8 mouse cellular contexts compared by ENCODE assay signal in the genomic region with DNA sequence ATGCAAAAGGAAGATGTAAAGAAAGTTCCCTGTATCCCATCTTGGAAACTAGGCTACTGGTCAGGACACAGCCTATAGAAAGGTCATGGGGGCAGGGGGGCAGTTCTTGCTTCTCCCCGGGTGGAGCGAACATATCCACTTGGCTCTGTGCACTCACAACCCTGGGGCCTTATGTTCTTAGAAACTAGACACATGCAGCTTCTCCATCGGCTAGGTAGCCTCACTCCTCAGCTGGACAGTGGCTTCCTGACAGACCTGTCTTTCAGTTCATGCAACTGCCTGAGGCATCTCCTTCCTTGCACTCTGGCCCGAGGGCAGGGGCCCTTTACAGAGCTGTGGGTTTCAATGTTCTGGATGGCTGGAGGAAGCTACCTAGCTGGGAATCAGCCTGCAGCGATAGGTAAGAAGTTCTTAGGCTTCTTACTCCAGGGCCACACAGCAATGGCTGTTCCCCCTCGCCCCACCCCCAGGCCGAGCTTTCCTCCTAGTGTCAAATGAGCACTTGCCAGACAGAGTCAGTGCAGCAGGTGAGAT. TPM values are rescaled to one million over a fixed set of nuclear protein-coding genes. Genes with fewer than 3 reads are reported as not detected.
DNase-seq lines count a peak whose midpoint lies in the region; ATAC-seq and TF ChIP-seq lines count a peak whose summit lies in the region.
"Had no signal": no experiment of that assay in that cellular context is flagged by ENCODE, and none has a peak within 500 bp of the region (broad histone marks: within the 10 kb centered on the region; RNA-seq: fewer than 3 reads in every experiment).

No protein-coding gene starts in this region.

- peak overlapping the region; percentile 37; the same call in 1 of the 2 replicates for H3K9ac ChIP-seq in neural tube, embryonic 11.5 days (ENCODE audit: low read length)
- H3K9ac ChIP-seq in forebrain, postnatal 0 days, result peak overlapping the region; percentile 69
- H3K9ac ChIP-seq in liver, embryonic 12.5 days, result peak overlapping the region; percentile 60

- H3K27ac ChIP-seq in neural tube, embryonic 11.5 days (ENCODE audit: low read depth, low read length), result no peak overlapping the region
- H3K27ac ChIP-seq in forebrain, postnatal 0 days (ENCODE audit: low read depth, low read length), result peak overlapping the region; percentile 88
- peak overlapping the region; percentile 87 for H3K27ac ChIP-seq in liver, embryonic 12.5 days

- H3K36me3 ChIP-seq in neural tube, embryonic 11.5 days (ENCODE audit: control insufficient read depth, insufficient read depth, low read length), result no peaks in the 10 kb centered on the region; the same call in 1 of the 2 replicates
- H3K36me3 ChIP-seq in forebrain, postnatal 0 days (ENCODE audit: insufficient read depth), result no peaks in the 10 kb centered on the region
- peaks cover 3% of the 10 kb centered on the region; the same call in 1 of the 2 replicates for H3K36me3 ChIP-seq in liver, embryonic 12.5 days

- no peak for TF ChIP-seq CTCF in forebrain, postnatal 0 days (IDR thresholded peaks at IDR 0.05; ENCODE audit: low read depth)

- H3K9me3 ChIP-seq in neural tube, embryonic 11.5 days (ENCODE audit: control insufficient read depth, low read length), result no peaks in the 10 kb centered on the region
- no peaks in the 10 kb centered on the region for H3K9me3 ChIP-seq in forebrain, postnatal 0 days (ENCODE audit: low read length)
- no peaks in the 10 kb centered on the region for H3K9me3 ChIP-seq in liver, embryonic 12.5 days (replicated peaks)

- H3K4me3 ChIP-seq in neural tube, embryonic 11.5 days (ENCODE audit: low read depth, low read length), result peak overlapping the region; percentile 96; the same call in 1 of the 2 replicates
- no peak overlapping the region for H3K4me3 ChIP-seq in forebrain, postnatal 0 days (ENCODE audit: low read depth, low read length)
- peak overlapping the region; percentile 94 for H3K4me3 ChIP-seq in liver, embryonic 12.5 days

- no peak for DNase-seq in neural tube, embryonic 11.5 days (ENCODE audit: low spot score)
- DNase-seq in neural tube, embryonic 10.5 days (ENCODE audit: extremely low spot score, low spot score), result no peak
- no peak for DNase-seq in forebrain, postnatal 0 days
- no peak for DNase-seq in gastrocnemius, adult 8-10 months (ENCODE audit: low spot score in 2 of 2)
- DNase-seq in right cerebral cortex, postnatal 25 days, result no peak
- no peak for DNase-seq in left cerebral cortex, postnatal 10 days (ENCODE audit: extremely low spot score in 1 of 2, low spot score in 2 of 2)

- intact Hi-C loops in left cerebral cortex, postnatal 10 days (cut with DNase I), result no loop called here

- H3K27me3 ChIP-seq in neural tube, embryonic 11.5 days (ENCODE audit: control insufficient read depth, insufficient read depth, low read length), result no peaks in the 10 kb centered on the region
- H3K27me3 ChIP-seq in forebrain, postnatal 0 days (ENCODE audit: insufficient read depth, low read length), result no peaks in the 10 kb centered on the region
- no peaks in the 10 kb centered on the region; the same call in 1 of the 2 replicates for H3K27me3 ChIP-seq in liver, embryonic 12.5 days (replicated peaks)
- H3K27me3 ChIP-seq: Patski had no signal

- WGBS in neural tube, embryonic 11.5 days, result 58% methylated on average over 7 of the region's 7 CpGs
- 64% methylated on average over 7 of the region's 7 CpGs for WGBS in forebrain, postnatal 0 days
- 69% methylated on average over 7 of the region's 7 CpGs for WGBS in liver, embryonic 12.5 days (ENCODE audit: insufficient replicate concordance)

- H3K4me1 ChIP-seq in neural tube, embryonic 11.5 days (ENCODE audit: control insufficient read depth, insufficient read depth, low read length), result peaks cover 28% of the 10 kb centered on the region
- peaks cover 16% of the 10 kb centered on the region for H3K4me1 ChIP-seq in forebrain, postnatal 0 days (ENCODE audit: insufficient read depth)
- peaks cover 66% of the 10 kb centered on the region for H3K4me1 ChIP-seq in liver, embryonic 12.5 days

- no peak for ATAC-seq in neural tube, embryonic 11.5 days (ENCODE audit: insufficient read depth, low FRiP score, low TSS enrichment)
- no peak for ATAC-seq in forebrain, postnatal 0 days
- ATAC-seq in liver, embryonic 12.5 days, result no peak

- peak overlapping the region; percentile 50 for H3K4me2 ChIP-seq in neural tube, embryonic 11.5 days (ENCODE audit: low read depth)
- H3K4me2 ChIP-seq in forebrain, postnatal 0 days (ENCODE audit: low read depth), result peak overlapping the region; percentile 63
- H3K4me2 ChIP-seq in liver, embryonic 12.5 days, result peak overlapping the region; percentile 99

RNA-seq across cellular contexts. Expression of a gene that starts 1.1 kb away (rescaled TPM):
- polyA plus RNA-seq in neural tube, embryonic 11.5 days (2014; fragmentation: Nextera tagmentation; extraction: Ambion mirVana), result 61.0 and 65.0 TPM in 2 replicates
- total RNA-seq in forebrain, postnatal 0 days (2014; rRNA removed), result 114 and 163 TPM in 2 replicates
- polyA plus RNA-seq in forebrain, postnatal 0 days (2015; fragmentation: Nextera tagmentation; extraction: Ambion mirVana), result 65.0 and 67.9 TPM in 2 replicates
- 13.0 and 15.6 TPM in 2 replicates for polyA plus RNA-seq in liver, embryonic 12.5 days (2016; fragmentation: Nextera tagmentation; extraction: Ambion mirVana)
- 1 to 10 TPM; 2.6 to 5.2 (median 3.4) TPM for total RNA-seq in gastrocnemius, adult 8-10 months (2022)
- 100 to 1,000 TPM; 319 to 338 TPM for total RNA-seq in left cerebral cortex, postnatal 10 days (2021)

RNA-seq across cellular contexts. Expression of a gene that starts 42.8 kb away (rescaled TPM):
- polyA plus RNA-seq in neural tube, embryonic 11.5 days (2014; fragmentation: Nextera tagmentation; extraction: Ambion mirVana), result 35.4 and 37.5 TPM in 2 replicates
- total RNA-seq in forebrain, postnatal 0 days (2014; rRNA removed), result 39.4 and 53.7 TPM in 2 replicates
- 19.2 and 23.0 TPM in 2 replicates for polyA plus RNA-seq in forebrain, postnatal 0 days (2015; fragmentation: Nextera tagmentation; extraction: Ambion mirVana)
- 7.4 and 8.3 TPM in 2 replicates for polyA plus RNA-seq in liver, embryonic 12.5 days (2016; fragmentation: Nextera tagmentation; extraction: Ambion mirVana)
- total RNA-seq in gastrocnemius, adult 8-10 months (2022), result 1 to 10 TPM; 2.0 to 2.9 (median 2.4) TPM
- total RNA-seq in left cerebral cortex, postnatal 10 days (2021), result 10 to 100 TPM; 18.7 to 25.8 TPM

RNA-seq across cellular contexts. Expression of a gene that starts 52.2 kb away (rescaled TPM):
- polyA plus RNA-seq in neural tube, embryonic 11.5 days (2014; fragmentation: Nextera tagmentation; extraction: Ambion mirVana), result 18.3 and 18.4 TPM in 2 replicates
- total RNA-seq in forebrain, postnatal 0 days (2014; rRNA removed), result 30.6 TPM in 2 replicates
- 19.0 and 27.1 TPM in 2 replicates for polyA plus RNA-seq in forebrain, postnatal 0 days (2015; fragmentation: Nextera tagmentation; extraction: Ambion mirVana)
- 7.0 and 7.9 TPM in 2 replicates for polyA plus RNA-seq in liver, embryonic 12.5 days (2016; fragmentation: Nextera tagmentation; extraction: Ambion mirVana)
- 1 to 10 TPM; 1.0 to 2.9 (median 1.4) TPM for total RNA-seq in gastrocnemius, adult 8-10 months (2022)
- total RNA-seq in left cerebral cortex, postnatal 10 days (2021), result 10 to 100 TPM; 50.8 to 60.9 TPM

RNA-seq across cellular contexts. Expression of a gene that starts 54.9 kb away (rescaled TPM):
- 15.1 and 15.9 TPM in 2 replicates for polyA plus RNA-seq in neural tube, embryonic 11.5 days (2014; fragmentation: Nextera tagmentation; extraction: Ambion mirVana)
- 30.0 and 39.1 TPM in 2 replicates for total RNA-seq in forebrain, postnatal 0 days (2014; rRNA removed)
- polyA plus RNA-seq in forebrain, postnatal 0 days (2015; fragmentation: Nextera tagmentation; extraction: Ambion mirVana), result 15.8 and 17.4 TPM in 2 replicates
- polyA plus RNA-seq in liver, embryonic 12.5 days (2016; fragmentation: Nextera tagmentation; extraction: Ambion mirVana), result 10.6 and 12.2 TPM in 2 replicates
- 1 to 10 TPM; 4.6 to 5.8 (median 5.2) TPM for total RNA-seq in gastrocnemius, adult 8-10 months (2022)
- 10 to 100 TPM; 26.5 to 28.8 TPM for total RNA-seq in left cerebral cortex, postnatal 10 days (2021)

Comparison
In these comparisons a context has a peak if more than half of its experiments do, and no peak if none do; other contexts are left out.
1. RNA of a gene that starts 1.1 kb away (total RNA-seq): 319 to 338 TPM in left cerebral cortex, postnatal 10 days and 114 to 163 TPM in forebrain, postnatal 0 days; 2.6 to 5.2 TPM in gastrocnemius, adult 8-10 months; every median in the first group is over 10 times any median in the second.
2. RNA of a gene that starts 42.8 kb away (total RNA-seq): 39.4 to 53.7 TPM in forebrain, postnatal 0 days and 18.7 to 25.8 TPM in left cerebral cortex, postnatal 10 days; 2.0 to 2.9 TPM in gastrocnemius, adult 8-10 months; every median in the first group is over 4 times any median in the second.
3. Peak in every context shown above with its lines, with median percentiles within 50 percentile points of each other: H3K4me2 ChIP-seq and H3K9ac ChIP-seq.